Mouse (Mus musculus): Measurements from ENCODE around the gene Cbx4. TPM values are rescaled to one million over a fixed set of nuclear protein-coding genes. Genes with fewer than 3 reads are reported as not detected.

Gene Cbx4
- polyA plus RNA-seq, 1 experiment from 2014 or later, result 6.5 TPM

GRCm38 (mm10) chr11:119082638-119083599, 3.1 kb downstream of the Cbx4 start:
- no peak overlapping the region for H3K27ac ChIP-seq (ENCODE audit: low read depth, low read length)
- H3K9me3 ChIP-seq (ENCODE audit: control insufficient read depth), result no peaks in the 10 kb centered on the region
- WGBS, result 43% methylated on average over 20 of the region's 20 CpGs
- H3K36me3 ChIP-seq (ENCODE audit: control insufficient read depth, insufficient read depth), result peaks cover 21% of the 10 kb centered on the region; the same call in 1 of the 2 replicates
- TF ChIP-seq CTCF (IDR thresholded peaks at IDR 0.05; ENCODE audit: low read depth), result no peak
- H3K4me3 ChIP-seq (ENCODE audit: low read depth, low read length), result no peak overlapping the region; the same call in 1 of the 2 replicates
- H3K4me1 ChIP-seq (replicated peaks; ENCODE audit: control insufficient read depth, insufficient read depth, low read length), result peaks cover 37% of the 10 kb centered on the region
- H3K9ac ChIP-seq (ENCODE audit: low read depth, low read length), result no peak overlapping the region
- no peak for ATAC-seq
- peak overlapping the region; percentile 85 for H3K4me2 ChIP-seq (replicated peaks; ENCODE audit: low read depth)
- H3K27me3 ChIP-seq (replicated peaks; ENCODE audit: control insufficient read depth, insufficient read depth, low read length), result no peaks in the 10 kb centered on the region; the same call in 1 of the 2 replicates

GRCm38 (mm10) chr11:119081839-119082637, 4.0 kb downstream of the Cbx4 start:
- Histone ChIP-seq H3K9ac (ENCODE audit: low read depth, low read length) (no peak overlapping the region), H3K9me3 (ENCODE audit: control insufficient read depth) (no peaks in the 10 kb centered on the region), H3K27ac (ENCODE audit: low read depth, low read length) (no peak overlapping the region), H3K4me3 (ENCODE audit: low read depth, low read length) (no peak overlapping the region), H3K4me1 (replicated peaks; ENCODE audit: control insufficient read depth, insufficient read depth, low read length) (peaks cover 30% of the 10 kb centered on the region), H3K36me3 (ENCODE audit: control insufficient read depth, insufficient read depth) (peaks cover 21% of the 10 kb centered on the region; the same call in 1 of the 2 replicates), H3K27me3 (replicated peaks; ENCODE audit: control insufficient read depth, insufficient read depth, low read length) (no peaks in the 10 kb centered on the region), H3K4me2 (replicated peaks; ENCODE audit: low read depth) (no peak overlapping the region)
- WGBS, result 53% methylated on average over 21 of the region's 21 CpGs
- TF ChIP-seq CTCF (IDR thresholded peaks at IDR 0.05; ENCODE audit: low read depth), result peak; percentile 80
- no peak for ATAC-seq

- Histone ChIP-seq H3K9me3 (ENCODE audit: control insufficient read depth) (no peaks in the 10 kb centered on the region), H3K4me2 (replicated peaks; ENCODE audit: low read depth) (no peak overlapping the region)
- 80% methylated on average over 46 of the region's 47 CpGs for whole genome bisulfite sequencing
Measured at GRCm38 (mm10) chr11:119081148-119081838, 4.7 kb downstream of the Cbx4 start.

GRCm38 (mm10) chr11:119080461-119081147, 5.4 kb downstream of the Cbx4 start:
- 0 out of 2 replicates have a peak overlapping the region, but pooled peaks have one; percentile 3 for H3K4me2 ChIP-seq (replicated peaks; ENCODE audit: low read depth)
- H3K4me3 ChIP-seq (ENCODE audit: low read depth, low read length), result no peak overlapping the region
- H3K9me3 ChIP-seq (ENCODE audit: control insufficient read depth), result no peaks in the 10 kb centered on the region
- no peaks in the 10 kb centered on the region for H3K27me3 ChIP-seq (replicated peaks; ENCODE audit: control insufficient read depth, insufficient read depth, low read length)
- TF ChIP-seq CTCF (IDR thresholded peaks at IDR 0.05; ENCODE audit: low read depth), result no peak
- 67% methylated on average over 33 of the region's 33 CpGs for whole genome bisulfite sequencing
- H3K36me3 ChIP-seq (ENCODE audit: control insufficient read depth, insufficient read depth), result peaks cover 21% of the 10 kb centered on the region; the same call in 1 of the 2 replicates
- no peak for ATAC-seq
- 0 out of 2 replicates have a peak overlapping the region, but pooled peaks have one; percentile 21 for H3K27ac ChIP-seq (ENCODE audit: low read depth, low read length)
- H3K9ac ChIP-seq (ENCODE audit: low read depth, low read length), result no peak overlapping the region
- H3K4me1 ChIP-seq (replicated peaks; ENCODE audit: control insufficient read depth, insufficient read depth, low read length), result peaks cover 25% of the 10 kb centered on the region; the same call in 1 of the 2 replicates

More at GRCm38 (mm10) chr11:119081148-119081838, 4.7 kb downstream of the Cbx4 start:
- Histone ChIP-seq H3K4me1 (replicated peaks; ENCODE audit: control insufficient read depth, insufficient read depth, low read length) (peaks cover 25% of the 10 kb centered on the region; the same call in 1 of the 2 replicates), H3K36me3 (ENCODE audit: control insufficient read depth, insufficient read depth) (peaks cover 21% of the 10 kb centered on the region; the same call in 1 of the 2 replicates), H3K27me3 (replicated peaks; ENCODE audit: control insufficient read depth, insufficient read depth, low read length) (no peaks in the 10 kb centered on the region), H3K27ac (ENCODE audit: low read depth, low read length) (0 out of 2 replicates have a peak overlapping the region, but pooled peaks have one; percentile 21), H3K9ac (ENCODE audit: low read depth, low read length) (no peak overlapping the region), H3K4me3 (ENCODE audit: low read depth, low read length) (no peak overlapping the region)
- no peak for TF ChIP-seq CTCF (IDR thresholded peaks at IDR 0.05; ENCODE audit: low read depth)
- no peak for ATAC-seq

GRCm38 (mm10) chr11:119079445-119079837, 6.6 kb downstream of the Cbx4 start:
- Histone ChIP-seq H3K4me3 (ENCODE audit: low read depth, low read length) (0 out of 2 replicates have a peak overlapping the region, but pooled peaks have one; percentile 17), H3K9ac (ENCODE audit: low read depth, low read length) (peak overlapping the region; percentile 34), H3K4me2 (replicated peaks; ENCODE audit: low read depth) (peak overlapping the region; percentile 55), H3K27ac (ENCODE audit: low read depth, low read length) (peak overlapping the region; percentile 68), H3K9me3 (ENCODE audit: control insufficient read depth) (no peaks in the 10 kb centered on the region), H3K27me3 (replicated peaks; ENCODE audit: control insufficient read depth, insufficient read depth, low read length) (no peaks in the 10 kb centered on the region), H3K36me3 (ENCODE audit: control insufficient read depth, insufficient read depth) (peaks cover 21% of the 10 kb centered on the region; the same call in 1 of the 2 replicates), H3K4me1 (replicated peaks; ENCODE audit: control insufficient read depth, insufficient read depth, low read length) (peaks cover 25% of the 10 kb centered on the region; the same call in 1 of the 2 replicates)
- 46% methylated on average over 7 of the region's 7 CpGs for WGBS
- no peak for TF ChIP-seq CTCF (IDR thresholded peaks at IDR 0.05; ENCODE audit: low read depth)
- no peak for ATAC-seq

Measured in intestine, postnatal 0 days (tissue).